Mouse (Mus musculus): ENCODE results near the gene Gm17490.
"Not testable (repeated sequence)": the region's sequence is repeated elsewhere in the genome, so short reads cannot be mapped to it uniquely, and the experiment has no call there.

Gm17490 gene

GRCm38 (mm10) chr2:11635035-11635434 lies 9.0 kb upstream of the Gm17490 start:
- no peak for DNase-seq (ENCODE audit: low spot score in 2 of 2)

GRCm38 (mm10) chr2:11623726-11624125 lies 2.3 kb downstream of the Gm17490 start:
- no peak for DNase-seq (ENCODE audit: low spot score in 2 of 2)

- no peak for DNase-seq (ENCODE audit: low spot score in 2 of 2)
Measured at GRCm38 (mm10) chr2:11623173-11623572, 2.9 kb downstream of the Gm17490 start.

- DNase-seq (ENCODE audit: low spot score in 2 of 2) = no peak
Measured at GRCm38 (mm10) chr2:11619598-11619997, 6.5 kb downstream of the Gm17490 start.

GRCm38 (mm10) chr2:11616846-11617245 lies 9.2 kb downstream of the Gm17490 start:
- no peak for DNase-seq (ENCODE audit: low spot score in 2 of 2)

- DNase-seq (ENCODE audit: low spot score in 2 of 2) = not testable (repeated sequence)
Measured at GRCm38 (mm10) chr2:11612939-11613338, 13.1 kb downstream of the Gm17490 start.

GRCm38 (mm10) chr2:11606718-11607117 lies 19.3 kb downstream of the Gm17490 start:
- not testable (repeated sequence) for DNase-seq (ENCODE audit: low spot score in 2 of 2)

- DNase-seq (ENCODE audit: low spot score in 2 of 2) = peak; percentile 6 to 25
Measured at GRCm38 (mm10) chr2:11604911-11605310, 21.2 kb downstream of the Gm17490 start.

- no peak for DNase-seq (ENCODE audit: low spot score in 2 of 2)
Measured at GRCm38 (mm10) chr2:11604053-11604452, 22.0 kb downstream of the Gm17490 start, which contains the start of gene Rbm17. Gene Rbm17, minus strand, starts transcription at chr2:11604153.

GRCm38 (mm10) chr2:11602506-11603489 lies 23.3 kb downstream of the Gm17490 start:
- DNase-seq (ENCODE audit: low spot score in 2 of 2) = peak; percentile 92 to 93

- no peak for DNase-seq (ENCODE audit: low spot score in 2 of 2)
Measured at GRCm38 (mm10) chr2:11601795-11602194, 24.3 kb downstream of the Gm17490 start.

- DNase-seq (ENCODE audit: low spot score in 2 of 2) = no peak
Measured at GRCm38 (mm10) chr2:11597906-11598305, 28.2 kb downstream of the Gm17490 start.

- DNase-seq (ENCODE audit: low spot score in 2 of 2) = no peak
Measured at GRCm38 (mm10) chr2:11596690-11597089, 29.4 kb downstream of the Gm17490 start.

- no peak for DNase-seq (ENCODE audit: low spot score in 2 of 2)
Measured at GRCm38 (mm10) chr2:11587996-11588395, 38.1 kb downstream of the Gm17490 start.

GRCm38 (mm10) chr2:11579399-11579798 lies 46.7 kb downstream of the Gm17490 start:
- DNase-seq (ENCODE audit: low spot score in 2 of 2) = no peak

GRCm38 (mm10) chr2:11578187-11578586 lies 47.9 kb downstream of the Gm17490 start:
- DNase-seq (ENCODE audit: low spot score in 2 of 2) = no peak

Measured in spleen, postnatal 36 days (tissue).